Mouse (Mus musculus) ES-E14 (cell line): ENCODE measurements around the gene Gtdc1. TPM values are rescaled to one million over a fixed set of nuclear protein-coding genes. Genes with fewer than 3 reads are reported as not detected.

Source experiments
- DNase-seq: peaks from one replicate; pipeline ENCODE4 v3.0.0-alpha.2; 2013; ENCODE audit warnings: low read depth, low spot score
- H3K27ac ChIP-seq: 2 replicates; pipeline ENCODE4 v1.5.1; 2012; ENCODE audit warnings: low read depth, mild to moderate bottlenecking, low read length, moderate library complexity, mixed read lengths; ENCODE audit not compliant: poor library complexity, insufficient read depth, severe bottlenecking
- H3K36me3 ChIP-seq: 2 replicates; pipeline ENCODE4 v1.6.1; 2012; ENCODE audit warnings: mild to moderate bottlenecking, low read length, moderate library complexity, mixed read lengths; ENCODE audit not compliant: control insufficient read depth, poor library complexity, insufficient read depth, severe bottlenecking
- H3K4me1 ChIP-seq, 2 experiments: fragments of 150-350 bp in 1 of 2; sonication (generic) in 1 of 2; 2 replicates each; pipeline ENCODE4 v1.6.1; 2012; ENCODE audit warnings: low read length in 2 of 2, mild to moderate bottlenecking in 1 of 2, mixed read lengths in 1 of 2; ENCODE audit not compliant: control insufficient read depth in 2 of 2, insufficient read depth in 2 of 2, poor library complexity in 1 of 2
- H3K4me3 ChIP-seq, 2 experiments: fragments of 150-350 bp in 1 of 2; sonication (generic) in 1 of 2; 2 replicates each; pipeline ENCODE4 v1.5.1; 2012; ENCODE audit warnings: low read length in 2 of 2, low read depth in 1 of 2, mild to moderate bottlenecking in 1 of 2, mixed read lengths in 1 of 2; ENCODE audit not compliant: insufficient read depth in 1 of 2, poor library complexity in 1 of 2, severe bottlenecking in 1 of 2
- H3K9ac ChIP-seq: 2 replicates; pipeline ENCODE4 v1.6.1; 2012; ENCODE audit warnings: low read depth, mild to moderate bottlenecking, low read length, mixed read lengths; ENCODE audit not compliant: poor library complexity, insufficient read depth, severe bottlenecking
- H3K9me3 ChIP-seq: fragments of 150-350 bp; sonication (generic); 2 replicates; pipeline ENCODE4 v1.6.1; 2012; ENCODE audit warnings: low read depth, mild to moderate bottlenecking, low read length; ENCODE audit not compliant: control insufficient read depth, insufficient read depth
- CHD2 ChIP-seq: IDR thresholded peaks from 2 replicates; pipeline ENCODE4 v1.6.1; 2014; ENCODE audit warnings: mild to moderate bottlenecking, low read depth, low read length, inconsistent platforms
- HCFC1 ChIP-seq: IDR thresholded peaks from 2 replicates; pipeline ENCODE4 v1.6.1; 2012; ENCODE audit warnings: low read length, inconsistent platforms, borderline replicate concordance; ENCODE audit not compliant: insufficient read depth
- MAFK ChIP-seq: IDR thresholded peaks from 2 replicates; pipeline ENCODE4 v1.6.1; 2014; ENCODE audit warnings: mild to moderate bottlenecking, low read depth, low read length, inconsistent platforms; ENCODE audit not compliant: insufficient read depth
- ZC3H11A ChIP-seq: IDR thresholded peaks from 2 replicates; pipeline ENCODE4 v1.6.1; 2012; ENCODE audit warnings: low read depth, mild to moderate bottlenecking, inconsistent platforms, low read length, borderline replicate concordance
- ZNF384 ChIP-seq: IDR thresholded peaks from 2 replicates; pipeline ENCODE4 v1.6.1; 2012; ENCODE audit warnings: low read depth, low read length, inconsistent platforms
- in situ Hi-C, 2 experiments: fragments of 600-800 bp; cut with MboI; formaldehyde crosslinking; loops; one replicate each; pipeline ENCODE4 v1.15.1; 2025; ENCODE audit warnings: low sequenced_read_pairs in 2 of 2, inconsistent platforms in 1 of 2; ENCODE audit not compliant: unreplicated experiment in 2 of 2
- total RNA-seq: library from RNA; depleted of rRNA; stranded (reverse); fragments of 300-350 nt; gene quantifications from 2 replicates; pipeline ENCODE4 v1.2.3, GENCODE M21; 2012

Gene Gtdc1
- total RNA-seq, 1 experiment, result 11.2 TPM

- TF ChIP-seq HCFC1 (no peak), ZNF384 (no peak), MAFK (no peak), CHD2 (no peak), ZC3H11A (no peak)
- H3K36me3 ChIP-seq, result no peaks in the 10 kb centered on the region
- H3K4me1 ChIP-seq, result no peaks in the 10 kb centered on the region
- H3K9me3 ChIP-seq, result no peaks in the 10 kb centered on the region
- in situ Hi-C loops, result no loop called here
- DNase-seq, result no peak
- H3K4me3 ChIP-seq, result no peak overlapping the region
- no peak overlapping the region for H3K27ac ChIP-seq
- no peak overlapping the region for H3K9ac ChIP-seq
Observed at GRCm38 (mm10) chr2:44646398-44646797, 281.1 kb downstream of the Gtdc1 start.

GRCm38 (mm10) chr2:44639370-44639769, 288.1 kb downstream of the Gtdc1 start:
- no peak for TF ChIP-seq MAFK
- TF ChIP-seq ZC3H11A, result no peak
- TF ChIP-seq HCFC1, result no peak
- TF ChIP-seq ZNF384, result no peak
- no peak for TF ChIP-seq CHD2
- Histone ChIP-seq H3K36me3 (no peaks in the 10 kb centered on the region), H3K9ac (no peak overlapping the region), H3K9me3 (no peaks in the 10 kb centered on the region), H3K4me3 (no peak overlapping the region), H3K4me1 (no peaks in the 10 kb centered on the region), H3K27ac (no peak overlapping the region)
- no peak for DNase-seq
- in situ Hi-C loops, result no loop called here

GRCm38 (mm10) chr2:44638157-44638556, 289.3 kb downstream of the Gtdc1 start:
- no peaks in the 10 kb centered on the region for H3K4me1 ChIP-seq
- in situ Hi-C loops, result no loop called here
- DNase-seq, result no peak
- H3K27ac ChIP-seq, result no peak overlapping the region
- no peak overlapping the region for H3K4me3 ChIP-seq
- no peak overlapping the region for H3K9ac ChIP-seq
- no peaks in the 10 kb centered on the region for H3K9me3 ChIP-seq
- TF ChIP-seq HCFC1 (no peak), MAFK (no peak), CHD2 (no peak), ZNF384 (no peak), ZC3H11A (no peak)
- no peaks in the 10 kb centered on the region for H3K36me3 ChIP-seq

- Histone ChIP-seq H3K36me3 (no peaks in the 10 kb centered on the region), H3K27ac (no peak overlapping the region), H3K9ac (no peak overlapping the region), H3K4me3 (no peak overlapping the region), H3K4me1 (peaks cover 2% of the 10 kb centered on the region in 2 experiments; a peak in 1 of 4 replicates), H3K9me3 (no peaks in the 10 kb centered on the region)
- in situ Hi-C loops, result no loop called here
- DNase-seq, result no peak
- TF ChIP-seq ZNF384 (no peak), ZC3H11A (no peak), HCFC1 (no peak), CHD2 (no peak), MAFK (no peak)
Observed at GRCm38 (mm10) chr2:44633971-44634370, 293.5 kb downstream of the Gtdc1 start.

- Histone ChIP-seq H3K9ac (no peak overlapping the region), H3K27ac (no peak overlapping the region)
- in situ Hi-C loops, result no loop called here
Observed at GRCm38 (mm10) chr2:44633064-44633463, 294.4 kb downstream of the Gtdc1 start.

More at GRCm38 (mm10) chr2:44633064-44633463, 294.4 kb downstream of the Gtdc1 start:
- H3K36me3 ChIP-seq, result no peaks in the 10 kb centered on the region
- no peak overlapping the region for H3K4me3 ChIP-seq
- TF ChIP-seq ZC3H11A, result no peak
- TF ChIP-seq MAFK, result no peak
- TF ChIP-seq CHD2, result no peak
- TF ChIP-seq ZNF384, result no peak
- no peak for TF ChIP-seq HCFC1
- peaks cover 2% of the 10 kb centered on the region in 2 experiments; a peak in 1 of 4 replicates for H3K4me1 ChIP-seq
- no peak for DNase-seq
- no peaks in the 10 kb centered on the region for H3K9me3 ChIP-seq
